Mouse (Mus musculus) brain, adult 2 months (tissue): ENCODE data around the gene Fbxo8.

Experiments used
- DNase-seq: peaks from one replicate; pipeline ENCODE4 v3.0.0; 2011; ENCODE audit warnings: low read depth, low spot score

Gene Fbxo8

DNA sequence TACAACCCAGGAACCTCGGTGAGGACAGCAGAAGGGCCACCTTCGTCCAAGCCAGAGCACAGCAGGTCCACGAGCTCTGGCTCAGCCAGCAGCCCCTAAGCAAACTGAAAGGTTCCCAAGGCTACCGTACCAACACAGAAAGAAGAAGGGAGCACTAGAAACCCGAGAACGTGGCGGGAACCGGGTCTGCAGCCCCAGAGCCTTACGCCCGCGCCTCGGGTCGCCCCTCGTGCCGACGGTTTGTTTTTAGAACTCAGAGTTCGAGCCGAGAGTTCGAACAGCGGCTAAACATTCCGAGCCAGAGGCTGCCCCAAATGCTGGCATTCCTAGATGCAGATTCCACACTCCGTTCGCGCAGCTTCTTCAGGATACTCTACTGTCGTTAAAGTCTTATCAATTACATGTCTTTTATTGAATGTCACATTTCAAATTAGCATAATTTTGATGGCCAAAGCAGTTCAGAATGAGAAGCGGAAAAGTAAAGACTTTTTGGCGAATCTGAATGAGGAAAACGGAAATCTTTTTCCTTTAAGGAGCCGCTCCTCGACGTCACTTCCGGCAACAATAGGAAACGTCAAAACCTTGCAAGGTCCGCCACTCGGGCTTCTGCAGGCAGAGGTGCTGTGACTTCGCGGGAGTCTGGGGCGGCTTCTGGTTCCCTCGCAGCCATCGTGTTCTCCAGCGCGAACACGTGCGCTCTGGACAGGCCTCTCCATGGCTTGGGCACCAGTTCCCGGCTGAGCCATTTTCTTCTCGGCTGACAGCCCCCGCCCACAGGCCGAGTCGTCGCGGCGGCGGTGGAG is at the start of gene Fbxo8, which contains the start of gene Cep44:
TSS of gene Fbxo8 (plus strand) at position 533 of the 803 bp plus-strand sequence.
TSS of gene Cep44 (minus strand) at position 490 of the 803 bp plus-strand sequence.
- peak; percentile 98 for DNase-seq

DNA sequence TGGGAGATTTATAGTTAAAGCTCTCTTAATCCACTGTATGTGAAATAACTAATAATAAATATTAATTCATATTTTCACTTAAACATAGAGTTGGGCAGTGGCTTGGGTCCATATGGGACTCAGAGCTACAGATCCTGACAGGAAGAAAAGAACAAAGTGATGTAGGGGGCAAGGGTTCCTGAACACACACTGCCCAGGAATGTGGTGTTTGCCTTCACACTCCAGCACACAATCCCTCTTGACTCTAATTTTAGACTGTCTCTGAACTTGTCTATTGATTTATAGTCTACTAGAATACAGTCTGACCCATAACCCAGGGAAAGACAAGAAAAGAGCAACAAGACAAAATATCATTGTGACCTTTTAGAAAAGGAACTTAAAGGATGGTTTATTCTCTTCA is 49.0 kb upstream of the Fbxo8 start:
- DNase-seq = no peak

DNA sequence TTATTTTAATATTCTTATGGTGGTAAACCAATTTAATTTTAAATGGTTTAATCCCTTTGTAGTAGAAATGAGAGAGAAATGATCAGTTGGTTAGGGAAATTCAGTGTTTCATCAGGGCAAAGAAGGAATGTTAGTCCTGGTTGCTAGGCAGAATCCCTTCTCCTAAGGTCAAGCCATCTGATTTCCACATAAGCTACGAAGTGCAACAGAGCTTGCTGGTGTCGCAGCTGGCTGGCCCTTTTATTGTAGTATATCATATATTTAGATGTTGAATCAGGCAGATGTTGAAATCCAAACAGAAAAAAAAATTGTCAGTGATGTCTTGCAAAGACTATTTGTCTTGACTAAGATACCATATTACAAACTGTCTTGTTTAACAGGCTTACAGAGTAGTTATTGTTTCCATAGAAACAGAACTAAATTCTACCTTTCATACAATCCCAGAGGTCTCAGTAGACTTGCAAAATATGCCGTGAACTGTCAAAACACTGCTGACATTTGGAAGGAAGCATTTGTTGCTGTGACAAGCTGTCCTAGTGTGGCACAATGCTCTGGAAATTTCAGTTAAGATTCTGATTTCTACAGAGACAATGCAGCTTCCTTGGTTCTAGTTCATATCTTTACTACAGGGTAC is 42.5 kb upstream of the Fbxo8 start:
- DNase-seq = peak; percentile 52

DNA sequence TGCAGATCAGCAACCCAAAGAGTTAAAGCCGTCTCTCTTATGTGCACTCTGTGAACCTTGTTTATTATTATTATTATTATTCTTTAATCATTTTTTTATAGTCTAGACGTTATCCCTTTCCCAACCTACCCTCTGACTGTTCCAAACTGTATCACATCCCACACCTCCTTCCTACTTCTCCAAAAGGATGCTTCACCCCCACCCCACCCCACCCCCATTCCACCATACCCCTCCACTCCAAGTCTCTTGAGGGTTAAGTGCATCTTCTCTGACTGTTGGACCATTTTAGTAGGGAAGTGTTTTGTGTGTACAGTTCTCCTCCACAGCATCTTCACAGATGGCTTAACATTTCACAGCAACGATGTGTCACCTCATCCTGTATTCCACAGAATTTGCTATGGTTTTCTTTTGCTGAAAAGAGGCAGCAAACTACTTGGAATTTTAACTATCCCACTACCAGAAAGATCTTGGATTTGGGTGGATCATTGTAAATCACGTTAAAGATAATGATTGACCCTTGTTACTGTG is 41.9 kb upstream of the Fbxo8 start:
- DNase-seq = peak; percentile 40

DNA sequence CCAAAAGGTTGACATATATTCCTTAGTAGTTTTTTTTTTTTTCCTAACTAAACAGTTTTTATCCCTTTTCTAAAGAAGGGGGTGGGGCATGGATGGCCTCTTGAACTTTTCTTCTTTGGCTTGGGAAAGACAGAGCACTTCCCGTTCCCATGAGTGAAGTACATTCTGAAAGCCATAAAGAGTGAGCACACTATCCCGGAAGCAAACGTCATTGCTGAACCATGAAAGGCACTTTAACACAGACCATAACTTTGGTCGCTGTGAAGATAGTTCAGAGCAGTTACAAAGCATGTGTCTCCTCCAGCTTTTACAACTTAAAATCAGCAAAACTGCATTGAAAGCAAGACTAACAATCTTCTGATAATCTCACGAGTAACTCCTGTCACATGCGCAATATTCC is 32.0 kb upstream of the Fbxo8 start:
- no peak for DNase-seq

DNA sequence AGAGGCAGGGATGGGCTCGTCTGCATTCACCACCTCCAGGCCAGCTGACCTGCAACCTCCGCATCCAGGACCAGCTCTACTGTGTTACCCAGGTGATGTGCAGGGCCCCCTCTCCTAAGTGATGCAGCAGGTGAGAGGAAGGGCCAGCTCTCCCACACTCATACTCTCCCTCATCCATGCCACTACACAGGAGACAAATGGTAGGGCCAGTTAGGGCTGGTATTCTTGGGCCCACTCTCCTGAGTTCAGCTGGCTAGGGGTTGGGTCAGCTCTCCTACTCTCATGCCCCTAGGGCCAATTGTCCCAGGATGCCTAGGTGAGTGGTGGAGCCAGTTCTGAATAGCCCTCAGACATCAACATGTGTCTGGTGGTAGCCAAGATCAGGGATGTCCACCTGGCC is 30.6 kb upstream of the Fbxo8 start:
- DNase-seq = no peak

DNA sequence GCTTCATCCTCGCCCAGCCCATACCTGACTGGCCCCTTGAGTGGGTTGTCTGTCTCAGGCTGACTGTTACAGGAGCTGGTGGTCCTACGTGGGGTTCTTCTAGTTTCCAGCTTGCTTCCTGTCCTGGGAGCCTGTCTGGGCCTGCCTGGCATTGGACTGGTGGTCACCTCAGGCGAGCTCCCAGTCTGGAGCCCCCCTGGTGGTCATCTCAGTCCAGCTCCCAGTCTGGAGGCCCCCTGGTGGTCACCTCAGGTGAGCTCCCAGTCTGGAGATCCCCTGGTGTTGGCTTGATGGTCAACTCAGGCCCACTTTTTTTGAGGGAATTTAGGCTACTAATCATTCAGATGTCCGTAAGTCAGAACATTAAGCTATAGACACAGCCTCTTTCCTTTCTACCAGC is 29.8 kb upstream of the Fbxo8 start:
- no peak for DNase-seq

DNA sequence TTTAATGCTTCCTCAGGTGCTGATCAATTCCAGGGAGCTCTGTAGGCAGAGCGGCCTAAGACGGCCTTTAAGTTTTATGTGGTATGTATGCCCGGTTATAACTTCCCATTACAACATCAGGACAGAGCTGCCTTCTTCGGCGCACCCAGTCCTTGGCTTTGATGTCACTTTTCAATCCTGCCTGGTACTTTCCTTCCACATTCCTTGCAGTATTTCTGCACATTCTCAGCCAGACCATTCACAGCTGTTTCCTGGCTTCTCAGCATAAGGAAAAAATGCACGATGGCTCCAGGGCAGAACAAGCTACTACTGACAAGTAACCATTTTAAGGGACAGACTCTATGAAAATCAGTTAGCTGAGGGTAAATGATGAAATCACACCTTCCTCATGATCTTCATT is 22.0 kb upstream of the Fbxo8 start:
- peak; percentile 5 for DNase-seq

DNA sequence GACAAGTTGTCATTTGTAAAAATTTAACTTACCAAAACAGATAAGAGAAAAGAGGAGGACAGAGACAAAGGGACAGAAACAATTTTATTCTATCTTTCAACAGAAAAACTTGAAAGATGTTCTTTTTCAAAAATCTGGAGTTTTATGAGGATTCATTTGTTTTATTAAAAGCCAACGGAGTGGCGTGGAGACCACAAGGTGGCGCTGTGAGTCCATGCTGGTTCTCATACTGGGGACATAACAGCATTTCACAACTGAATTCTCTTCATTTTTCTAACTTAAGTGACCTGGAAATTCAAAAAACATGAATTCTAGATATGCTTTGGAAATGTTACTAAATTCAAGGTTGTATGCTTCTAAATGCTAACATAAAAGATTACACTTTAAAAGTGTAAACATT is 20.5 kb upstream of the Fbxo8 start:
- DNase-seq = peak; percentile 81

DNA sequence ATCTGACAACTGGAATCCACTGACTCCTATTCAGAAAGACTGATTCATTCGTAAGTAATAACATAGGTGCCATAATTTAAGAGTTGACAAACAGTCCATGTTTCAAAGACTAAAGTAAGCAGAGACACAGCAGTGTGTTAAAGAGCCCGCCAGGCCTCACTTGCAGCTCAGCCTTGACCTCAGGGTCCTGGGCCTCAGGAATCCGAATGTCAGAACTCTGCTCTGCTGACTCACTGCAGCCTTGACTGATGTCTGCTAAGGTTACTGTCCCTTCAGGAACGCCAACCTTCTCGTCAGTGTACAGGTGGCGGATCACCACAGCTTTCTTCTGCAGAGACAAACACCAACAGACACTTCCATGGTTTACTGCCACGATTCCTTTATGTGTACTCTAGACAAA is 10.2 kb upstream of the Fbxo8 start:
- no peak for DNase-seq

DNA sequence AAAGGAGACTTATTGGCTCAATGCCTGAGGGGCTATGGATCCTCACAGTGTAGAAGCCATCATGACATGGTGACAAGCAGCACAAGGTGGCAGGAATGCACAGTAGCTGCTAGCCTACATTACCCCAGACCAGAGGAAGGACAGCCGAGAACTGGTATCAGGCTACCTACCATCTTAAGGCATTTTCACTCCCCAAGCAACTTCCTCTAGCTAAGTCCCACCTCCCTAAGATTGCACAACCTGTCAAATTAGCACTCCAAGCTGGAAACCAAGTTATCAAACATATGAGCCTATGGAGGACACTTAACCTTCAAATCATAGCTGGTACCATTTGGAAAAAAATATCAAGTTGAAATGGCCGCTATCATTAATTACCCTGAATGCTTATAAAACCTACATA is 3.0 kb upstream of the Fbxo8 start:
- DNase-seq = no peak

DNA sequence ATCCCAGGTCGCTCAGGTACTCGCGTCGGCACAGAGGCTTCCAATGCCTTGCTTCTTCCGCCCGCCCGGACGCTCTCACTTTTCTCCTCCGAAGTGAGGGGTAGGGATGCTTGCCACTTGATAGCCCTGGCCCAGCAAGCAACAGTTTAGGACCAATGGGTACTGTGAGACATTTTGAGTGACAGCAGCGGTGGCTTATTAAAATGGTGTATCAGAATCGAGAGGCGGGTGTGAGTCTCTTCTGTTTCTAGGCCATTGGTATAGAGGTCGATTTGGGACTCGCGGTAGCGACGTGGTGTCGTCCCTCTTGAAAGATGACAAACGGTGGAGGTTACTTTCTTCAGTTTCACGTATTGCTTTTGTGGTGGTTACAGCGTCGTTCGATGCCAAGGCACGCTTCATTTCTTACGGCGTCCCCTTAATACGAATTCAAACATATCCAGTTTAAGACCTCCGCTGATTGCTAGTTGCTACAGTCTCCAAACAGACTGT is 517 bp downstream of the Fbxo8 start:
- peak; percentile 97 for DNase-seq

DNA sequence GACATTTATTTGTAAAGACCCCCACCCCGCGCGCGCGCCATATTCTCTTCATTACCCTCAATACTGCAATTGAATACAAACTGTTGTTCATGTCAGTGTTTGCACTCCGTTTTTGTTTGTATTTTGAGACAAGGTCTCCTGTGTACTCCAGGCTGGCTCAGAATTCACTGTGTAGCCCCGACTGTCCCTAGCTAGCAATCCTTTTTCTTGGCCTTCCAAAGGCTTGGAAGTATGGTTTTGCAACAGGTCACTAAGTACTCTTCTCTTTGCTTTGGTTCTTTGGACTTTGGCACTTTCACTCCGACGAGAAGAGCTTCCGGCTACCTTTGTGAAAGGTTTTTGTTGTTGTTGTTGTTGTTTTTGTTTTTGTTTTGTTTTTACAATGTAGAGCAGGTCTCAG is 1.2 kb downstream of the Fbxo8 start:
- no peak for DNase-seq

DNA sequence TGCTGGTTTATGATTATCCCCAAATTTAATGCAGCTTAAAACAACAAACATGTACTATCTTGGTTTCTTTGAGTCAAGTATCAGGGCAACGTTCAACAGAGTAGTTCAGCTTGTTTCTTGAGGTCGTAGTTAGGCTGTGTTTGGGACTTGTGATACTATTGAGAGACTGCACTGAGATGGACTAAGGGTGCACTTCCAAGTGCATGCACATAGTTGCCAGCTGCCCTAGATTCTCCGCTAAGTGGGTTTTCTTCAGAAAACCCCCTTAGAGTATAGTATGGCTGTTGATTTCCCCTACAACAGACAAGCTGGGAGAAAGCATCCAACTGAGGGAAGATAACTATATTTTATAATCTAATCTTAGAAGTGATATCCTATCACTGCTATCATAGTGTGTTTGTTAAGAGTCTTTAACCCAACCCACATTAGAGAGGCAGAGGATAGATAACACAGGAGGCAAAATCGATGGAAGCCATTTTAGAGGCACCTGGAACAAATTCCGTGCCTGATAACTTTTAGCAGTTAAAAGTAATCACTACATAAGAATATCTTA is 1.7 kb downstream of the Fbxo8 start:
- DNase-seq = no peak

DNA sequence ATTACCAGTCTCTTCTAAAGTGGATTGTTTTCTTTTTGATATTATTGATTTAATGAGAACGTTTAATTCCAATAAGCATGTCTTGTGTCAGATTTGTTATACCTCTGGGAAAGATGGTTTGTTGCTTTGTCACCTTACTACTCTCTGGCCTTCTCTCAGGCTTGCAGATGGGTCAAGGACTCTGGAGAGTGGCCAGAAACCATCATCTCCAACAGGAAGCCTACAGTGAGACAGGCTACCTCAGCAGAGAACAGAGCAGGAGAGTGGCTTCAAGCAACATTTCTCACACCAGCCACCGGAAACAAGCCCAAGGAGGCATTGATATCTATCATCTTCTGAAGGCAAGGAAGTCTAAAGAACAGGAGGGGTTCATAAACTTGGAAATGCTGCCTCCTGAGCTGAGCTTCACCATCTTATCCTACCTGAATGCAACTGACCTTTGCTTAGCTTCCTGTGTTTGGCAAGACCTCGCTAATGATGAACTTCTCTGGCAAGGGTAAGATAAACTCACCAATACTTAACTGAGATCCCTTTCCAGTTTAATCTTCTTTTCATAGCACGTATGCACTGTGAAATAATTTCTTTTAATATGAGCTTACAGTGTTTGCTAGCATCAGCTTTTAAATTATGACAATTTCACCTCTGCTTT is 13.6 kb downstream of the Fbxo8 start:
- DNase-seq = peak; percentile 76

DNA sequence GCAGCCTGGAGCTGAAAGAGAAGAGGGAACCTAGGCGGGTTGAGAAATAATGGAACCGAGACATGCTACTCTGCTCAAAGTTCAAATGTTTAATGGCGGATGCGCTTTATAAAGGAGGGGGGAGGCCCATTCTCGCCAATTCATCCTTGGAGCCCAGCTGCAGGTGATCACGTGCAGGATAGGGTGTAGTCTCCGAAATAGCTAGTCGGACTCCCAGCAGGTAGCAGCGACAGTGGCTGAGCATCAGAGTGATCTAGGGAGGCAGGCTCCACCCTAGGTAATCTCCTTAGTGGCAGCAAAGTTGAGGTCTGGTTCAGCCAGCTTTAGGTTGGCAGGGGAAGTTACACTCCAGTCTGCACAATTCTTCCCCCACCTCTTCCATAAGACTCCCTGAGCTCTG is 16.0 kb downstream of the Fbxo8 start:
- DNase-seq = no peak

DNA sequence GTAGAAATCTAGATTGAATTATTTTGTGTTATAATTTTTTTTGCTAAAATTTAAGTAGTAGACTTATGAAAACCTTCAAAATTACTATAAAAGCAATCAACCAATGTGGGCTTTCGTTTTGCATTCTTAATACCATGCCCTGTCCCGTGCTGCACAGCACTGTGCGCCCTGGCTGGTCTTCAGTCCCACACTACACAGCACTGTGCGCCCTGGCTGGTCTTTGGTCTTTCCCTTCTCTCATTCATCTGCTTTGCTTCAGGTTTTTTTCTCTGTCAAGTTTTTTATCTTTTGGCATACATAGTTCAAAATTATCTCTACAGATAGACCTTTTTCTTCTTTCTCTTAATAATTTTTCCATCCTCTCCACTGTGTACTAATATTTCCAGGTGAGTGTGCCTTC is 30.0 kb downstream of the Fbxo8 start:
- DNase-seq = no peak

DNA sequence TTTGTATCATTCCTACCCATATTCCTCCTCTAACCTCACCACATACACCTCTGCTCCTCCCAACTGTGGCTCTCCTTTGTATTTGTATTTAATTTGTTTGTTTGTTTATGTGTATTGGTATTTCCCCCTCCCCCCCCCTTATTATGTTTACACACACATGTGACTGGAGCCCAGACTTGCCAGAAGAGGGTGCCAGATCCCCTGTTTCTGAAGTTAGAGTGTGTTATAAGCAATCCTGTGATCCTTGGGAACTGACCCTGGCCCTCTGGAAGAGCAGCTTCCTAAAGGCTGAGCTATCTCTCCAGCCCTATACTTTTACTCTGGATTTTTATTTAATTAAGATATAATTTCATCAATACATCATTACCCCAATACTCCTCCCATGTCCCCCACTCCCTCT is 32.0 kb downstream of the Fbxo8 start:
- peak; percentile 18 for DNase-seq

DNA sequence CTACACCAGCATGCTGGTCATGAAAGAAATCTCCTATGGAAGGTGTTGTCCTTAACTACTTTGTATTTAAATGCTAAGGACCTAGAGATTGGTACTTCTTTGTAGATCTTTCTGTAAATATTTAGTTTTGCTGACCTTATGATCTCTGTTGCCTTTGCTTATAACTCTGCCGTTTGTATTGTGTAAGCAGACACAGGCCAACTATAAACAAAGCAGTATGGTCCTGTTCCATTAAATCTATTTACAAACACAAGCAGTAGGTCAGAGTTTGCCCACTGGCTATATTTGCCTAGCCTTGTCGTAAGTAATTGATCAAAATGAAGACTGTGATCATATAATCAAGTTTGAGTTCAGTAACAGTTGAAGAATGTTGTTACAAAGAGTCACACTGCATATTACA is 38.1 kb downstream of the Fbxo8 start:
- no peak for DNase-seq

DNA sequence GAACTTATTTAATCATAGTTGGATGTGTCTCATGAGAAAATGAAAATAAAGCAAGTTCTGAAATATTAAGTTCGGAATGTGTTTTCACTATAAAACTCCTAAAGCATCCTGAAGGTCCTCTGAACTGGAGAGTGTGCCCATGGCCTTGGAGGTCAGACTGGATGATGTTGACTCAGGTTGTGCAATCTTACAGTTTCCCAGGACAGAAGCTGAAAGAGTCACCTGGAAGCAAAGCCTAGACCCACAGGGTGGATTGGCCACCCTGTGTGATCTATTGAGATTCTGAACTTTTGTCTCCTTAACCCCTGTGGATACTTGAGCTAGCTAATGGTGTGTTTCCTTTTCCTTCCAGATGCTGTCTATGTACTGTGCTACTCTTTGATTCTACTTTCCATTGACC is 40.2 kb downstream of the Fbxo8 start:
- DNase-seq = no peak

DNA sequence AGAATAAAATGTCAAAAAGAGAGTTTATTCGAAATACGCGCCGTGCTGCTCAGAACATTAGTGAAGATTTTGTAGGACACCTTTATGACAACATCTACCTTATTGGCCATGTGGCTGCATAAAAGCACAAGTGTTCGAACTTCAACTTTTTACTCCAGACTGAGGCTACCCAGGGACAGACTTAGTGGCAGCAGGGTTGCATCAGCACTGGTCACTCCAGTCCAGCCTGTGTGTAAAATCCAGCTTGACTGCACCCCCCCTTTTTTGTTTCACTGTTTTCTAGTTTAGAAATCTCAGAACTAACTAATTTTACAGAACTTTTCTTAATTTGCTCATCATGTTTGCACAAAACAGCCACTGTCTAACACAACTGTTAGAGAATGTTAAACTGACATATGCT is 40.6 kb downstream of the Fbxo8 start:
- no peak for DNase-seq

DNA sequence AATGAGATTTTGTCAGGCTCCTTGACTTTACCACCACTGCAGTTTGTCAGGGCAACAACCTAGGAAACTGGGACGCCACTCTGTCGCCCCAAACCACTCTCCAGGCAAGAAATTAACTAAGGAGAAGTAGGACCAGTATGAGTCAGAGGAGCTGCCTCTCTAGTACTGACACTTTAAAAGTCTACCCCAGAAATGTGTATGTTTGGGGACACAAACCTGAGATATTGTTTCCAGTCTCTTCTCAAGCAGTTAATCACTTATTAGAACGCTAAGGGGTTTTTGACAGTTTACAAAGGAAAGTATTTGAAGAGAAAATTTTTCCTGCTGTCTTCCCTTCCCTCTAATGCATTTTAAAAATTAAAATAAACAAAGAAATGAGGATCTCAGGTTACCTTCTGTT is 55.6 kb downstream of the Fbxo8 start:
- DNase-seq = no peak
